Mouse (Mus musculus) neural tube, embryonic 10.5 days (tissue): Measurements from ENCODE around the gene Iqcn.

Source experiments
- DNase-seq: peaks from one replicate; pipeline ENCODE4 v3.0.0-alpha.2; 2017; ENCODE audit warnings: low spot score; ENCODE audit errors: extremely low spot score

Iqcn gene

DNA sequence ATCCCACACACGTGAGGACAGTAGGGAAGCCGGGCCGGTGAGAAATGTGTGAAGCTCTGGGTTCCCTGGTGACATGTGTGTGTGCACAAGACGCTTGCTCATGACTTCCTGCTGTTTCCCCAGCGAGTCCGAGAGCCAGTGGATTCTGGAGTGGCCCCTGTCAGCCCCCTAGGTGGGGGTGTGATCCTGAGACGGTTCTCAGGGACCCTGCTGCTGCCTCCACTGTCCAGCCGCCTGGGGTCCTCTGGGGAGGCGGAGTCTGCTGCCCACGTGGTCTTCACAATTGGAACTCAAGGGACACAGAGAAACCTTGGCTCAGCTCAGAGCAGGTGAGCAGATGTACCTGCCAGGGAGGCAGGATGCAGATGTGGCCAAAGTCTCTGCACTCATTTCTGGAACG is 23.5 kb downstream of the Iqcn start:
- DNase-seq, result no peak

DNA sequence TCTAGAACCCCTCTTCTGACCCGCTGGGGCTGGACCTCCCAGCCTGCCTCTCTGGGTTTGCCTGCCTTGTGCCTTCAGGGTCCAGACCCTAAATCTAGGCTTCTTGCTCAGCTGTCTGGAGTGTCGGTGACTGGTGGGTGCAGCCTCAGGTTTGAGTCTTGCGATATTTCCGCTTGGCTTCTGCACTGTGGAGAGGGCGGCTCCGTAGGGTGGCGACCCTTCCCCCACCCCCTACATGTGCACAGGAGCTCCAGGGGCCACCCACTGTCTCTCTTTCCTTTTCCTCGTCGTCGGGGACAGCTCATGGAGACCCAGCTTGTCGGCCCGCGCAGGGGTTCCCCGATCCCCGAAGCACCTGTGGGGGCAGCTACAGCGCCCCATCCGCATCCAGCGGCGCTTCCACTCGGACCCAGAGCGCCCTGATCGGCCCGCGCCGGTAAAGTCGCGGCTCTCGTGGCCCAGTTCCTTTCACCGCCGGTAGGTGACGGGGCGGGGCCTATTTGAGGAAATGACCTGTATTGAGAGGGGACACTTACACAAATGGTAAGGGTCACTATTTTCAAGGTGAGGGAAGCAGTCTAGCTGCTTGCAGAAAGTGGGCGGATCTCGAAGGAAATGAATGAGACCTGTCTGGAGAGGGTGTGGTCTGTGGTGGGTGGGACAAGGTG is 26.7 kb downstream of the Iqcn start:
- DNase-seq, result no peak

DNA sequence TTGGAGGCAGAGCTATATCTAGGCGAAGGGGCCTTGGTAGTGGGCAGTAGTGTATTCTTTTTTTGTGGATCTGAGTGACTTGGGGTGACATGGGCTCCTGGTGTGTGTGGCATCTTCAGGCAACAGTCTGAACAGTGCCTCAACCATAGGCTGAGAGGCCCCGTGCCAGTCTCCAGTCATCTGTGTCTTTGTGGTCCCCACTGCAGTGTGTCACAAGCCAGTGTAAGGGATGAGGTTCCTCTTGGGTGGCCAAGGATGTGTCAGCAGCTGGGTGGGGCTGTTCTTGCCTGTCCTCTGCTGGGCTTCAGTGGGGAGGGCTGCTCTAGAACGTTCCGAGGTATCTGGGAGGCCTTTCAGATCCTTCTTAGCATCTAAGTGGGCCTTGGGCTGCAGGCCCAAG is 27.7 kb downstream of the Iqcn start:
- no peak for DNase-seq

DNA sequence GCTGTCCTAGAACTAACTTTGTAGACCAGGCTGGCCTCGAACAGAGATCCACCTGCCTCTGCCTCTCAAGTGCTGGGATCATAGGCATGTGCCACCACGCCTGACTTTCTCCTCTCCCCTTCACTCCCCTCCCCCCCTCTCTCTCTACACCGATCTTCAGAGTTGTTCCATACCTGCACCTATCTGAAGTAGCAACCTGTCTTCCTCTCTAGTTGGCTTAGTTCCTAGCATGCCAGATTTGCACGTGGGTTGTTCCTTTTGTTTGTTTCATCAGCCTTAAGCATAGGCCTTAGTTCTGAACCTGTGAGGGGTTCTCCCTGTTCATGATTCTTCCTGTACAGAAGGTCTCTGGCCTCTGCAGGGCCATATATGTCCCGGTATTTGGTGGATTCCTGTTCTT is 34.4 kb downstream of the Iqcn start:
- DNase-seq, result no peak

DNA sequence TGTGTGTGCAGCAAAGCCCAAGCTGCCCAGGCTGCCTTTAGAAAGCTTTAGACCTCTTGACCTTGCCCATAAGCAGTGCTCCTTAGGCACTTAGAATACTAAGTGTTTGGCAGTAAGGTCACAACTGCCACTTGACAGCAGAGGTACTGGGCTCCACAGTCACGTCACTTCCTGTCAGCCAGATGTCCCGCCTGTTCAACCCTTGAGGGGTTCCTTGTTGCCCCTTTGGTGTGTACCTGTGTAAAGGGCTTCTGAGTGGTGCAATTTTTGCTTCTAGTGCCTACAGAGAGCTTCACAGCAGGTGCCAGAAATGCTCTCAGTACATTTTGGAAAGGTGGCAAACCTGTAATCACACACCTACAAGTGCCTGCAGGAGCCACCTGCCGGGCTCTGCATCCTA is 35.0 kb downstream of the Iqcn start:
- DNase-seq, result no peak

DNA sequence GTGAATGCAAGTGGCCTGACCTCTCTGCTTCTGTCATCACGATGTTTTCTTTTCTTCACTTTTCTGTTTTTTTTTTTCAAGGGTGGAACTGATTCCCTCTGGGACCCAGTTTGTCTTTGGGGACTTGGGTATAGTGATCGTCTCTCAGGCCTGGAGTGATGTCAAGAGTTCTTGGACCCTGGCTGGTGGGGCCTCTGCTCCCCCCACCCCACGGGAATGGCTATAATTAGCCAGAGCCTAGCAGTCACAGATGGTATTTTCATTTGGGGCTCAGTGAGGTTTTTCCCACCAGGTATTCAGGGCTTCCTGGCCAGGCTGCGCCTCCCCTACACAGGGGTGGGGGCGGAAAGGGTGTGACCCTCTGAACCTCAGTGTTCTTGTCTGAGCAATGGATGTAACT is 38.4 kb downstream of the Iqcn start:
- no peak for DNase-seq

DNA sequence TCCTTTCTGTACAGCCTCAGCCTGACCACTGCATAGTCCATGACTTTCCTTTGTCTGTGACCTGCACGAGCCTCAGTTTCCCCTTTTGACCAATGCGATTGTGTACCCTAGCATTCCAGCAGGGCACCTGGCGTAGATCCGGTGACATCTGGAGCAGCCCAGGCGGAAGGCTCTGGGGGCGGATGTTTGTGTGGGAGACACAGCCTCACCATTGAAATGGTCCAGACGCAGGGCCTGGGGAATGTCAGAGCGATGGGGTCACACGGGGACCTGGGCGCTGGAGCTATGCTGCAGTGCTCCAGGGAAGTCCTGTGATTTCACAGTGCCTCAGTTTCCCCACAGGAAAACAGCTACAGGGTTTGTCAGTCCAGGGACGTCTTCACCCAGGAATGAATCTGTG is 38.9 kb downstream of the Iqcn start:
- DNase-seq, result no peak

DNA sequence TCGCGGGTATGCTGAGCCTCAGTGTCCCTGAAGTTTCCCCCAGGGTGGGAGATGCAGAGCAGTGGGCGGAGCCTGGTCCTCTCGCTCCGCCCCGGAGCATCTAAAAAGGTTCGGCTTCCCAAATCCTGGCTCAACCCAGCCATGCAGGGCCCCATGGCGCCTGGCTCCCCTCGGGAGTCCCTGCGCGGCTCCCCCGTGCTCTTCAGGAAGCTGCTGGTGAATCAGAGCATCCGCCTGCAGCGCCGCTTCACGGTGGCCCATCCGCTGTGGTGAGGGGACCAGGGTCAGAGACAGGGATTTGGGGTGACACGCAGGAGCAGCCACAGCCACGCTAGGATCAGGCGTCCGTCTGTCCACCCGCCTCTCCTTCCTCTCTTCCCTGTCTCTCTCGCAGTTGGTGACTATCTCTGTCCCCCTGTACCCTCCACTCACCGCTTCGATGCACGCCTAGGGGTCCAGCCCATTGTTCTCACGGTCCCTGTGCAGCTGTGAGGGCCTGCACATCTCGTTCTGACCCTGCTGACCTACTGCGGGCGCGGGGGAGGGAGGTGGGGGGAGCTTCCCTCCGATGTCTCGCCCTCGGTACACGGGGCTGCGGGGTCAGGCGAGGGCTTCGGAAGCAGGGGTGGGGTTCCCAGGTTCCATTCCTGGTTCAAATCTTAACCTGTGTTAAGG is 39.9 kb downstream of the Iqcn start:
- no peak for DNase-seq

DNA sequence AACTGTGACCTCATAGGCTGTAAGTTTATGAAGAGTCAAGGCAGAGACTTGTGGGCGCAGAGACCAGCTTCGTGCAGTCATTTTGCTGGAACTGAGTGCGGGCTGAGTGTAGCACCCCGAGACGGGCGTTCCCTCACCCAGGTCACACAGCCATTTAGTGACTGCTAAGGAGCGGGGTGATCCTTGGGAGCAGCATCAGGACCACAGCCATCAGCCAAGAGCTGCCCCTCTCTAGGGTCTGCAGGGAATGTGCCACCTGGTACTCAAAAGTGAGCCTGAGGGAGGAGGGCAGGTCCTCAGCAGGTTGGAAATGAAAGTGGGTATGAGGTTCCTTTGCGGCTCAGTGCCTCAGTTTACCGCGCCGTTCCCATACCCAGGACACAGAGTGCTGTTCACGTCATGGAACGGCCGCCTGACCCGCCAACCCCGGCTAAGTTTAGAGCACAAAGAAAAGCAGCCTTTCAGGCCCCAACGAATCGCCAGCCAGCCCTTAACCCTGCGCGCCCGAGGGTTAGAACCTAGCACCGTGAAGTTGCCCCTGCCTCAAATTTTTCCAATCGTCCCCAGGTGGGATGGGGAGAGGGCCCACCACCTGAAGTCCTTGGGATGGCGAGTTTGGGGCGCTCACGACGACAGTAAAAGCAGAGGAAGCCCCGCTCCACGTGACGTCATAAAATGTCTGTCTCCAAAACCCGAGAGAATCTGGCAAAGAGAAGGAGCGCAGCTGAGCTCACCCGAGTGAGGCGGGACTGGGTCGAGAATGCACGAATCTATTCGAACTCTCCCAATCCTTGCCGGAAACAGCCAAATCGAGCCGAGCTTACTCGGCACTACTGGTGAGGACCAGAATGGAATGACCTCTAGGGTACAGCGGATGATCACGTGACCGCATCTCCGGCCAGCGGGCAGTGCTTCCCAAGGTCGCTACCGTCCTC is 40.7 kb downstream of the Iqcn start:
- peak; percentile 67 for DNase-seq

DNA sequence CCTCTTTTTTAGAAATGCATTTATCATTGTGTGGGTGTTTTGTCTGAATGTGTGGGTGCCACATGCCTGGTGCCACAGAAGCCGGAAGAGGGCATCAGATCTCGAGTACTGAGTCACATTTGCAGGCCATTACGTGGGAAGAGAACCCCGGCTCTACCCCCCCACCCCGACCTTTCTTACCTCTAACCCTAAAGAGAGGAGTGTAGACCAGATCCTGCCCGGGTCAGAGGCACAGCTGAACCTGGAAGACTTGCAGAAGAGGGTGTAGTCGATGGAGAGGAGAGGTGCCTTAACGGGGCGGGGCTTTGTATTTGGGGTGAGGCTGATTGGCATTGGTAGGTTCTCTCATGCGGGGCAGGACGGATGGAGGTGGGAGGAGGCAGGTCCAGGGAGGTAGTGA is 41.5 kb downstream of the Iqcn start:
- DNase-seq, result no peak

DNA sequence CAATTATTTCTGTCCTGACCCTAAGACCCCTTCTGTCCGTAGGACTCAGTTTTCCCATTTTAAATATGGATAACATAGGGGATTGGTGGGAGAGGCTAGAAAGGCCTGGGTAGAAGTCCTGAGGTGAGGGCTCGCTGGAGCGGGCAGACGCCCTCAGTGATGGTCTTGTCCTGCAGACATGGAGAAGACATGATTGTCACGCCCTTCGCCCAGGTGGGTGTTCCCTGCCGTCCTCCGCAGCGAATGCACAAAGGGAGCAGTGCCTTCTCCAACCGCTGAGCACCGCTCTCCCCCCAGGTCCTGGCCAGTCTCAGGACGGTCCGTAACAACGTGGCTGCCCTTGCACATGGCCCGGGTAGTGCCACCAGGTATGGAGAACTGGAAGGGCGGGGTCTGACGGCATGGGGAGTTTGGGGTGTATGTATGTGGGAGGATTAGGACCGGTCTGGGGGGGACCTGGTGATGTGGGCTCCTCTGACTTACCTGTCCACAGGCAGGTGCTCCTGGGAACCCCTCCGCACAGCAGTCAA is 42.5 kb downstream of the Iqcn start:
- no peak for DNase-seq

DNA sequence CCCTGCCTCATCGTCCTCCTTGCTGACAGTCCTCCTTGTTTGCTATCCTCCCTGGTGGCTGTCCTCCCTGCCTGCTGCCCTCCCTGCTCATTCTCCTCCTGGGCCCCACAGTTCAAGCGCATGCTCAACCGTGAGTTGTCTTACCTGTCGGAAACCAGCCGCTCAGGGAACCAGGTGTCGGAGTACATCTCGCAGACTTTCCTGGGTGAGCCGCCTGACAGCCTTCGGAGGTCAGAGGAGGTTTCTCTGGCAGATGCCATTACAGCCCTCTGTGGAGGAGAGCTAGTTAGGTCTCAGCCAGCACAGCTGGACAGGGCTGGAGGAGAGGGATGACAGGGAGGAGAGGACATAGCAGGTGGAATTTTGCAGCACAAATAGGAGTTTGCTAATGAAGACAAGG is 43.4 kb downstream of the Iqcn start:
- no peak for DNase-seq

DNA sequence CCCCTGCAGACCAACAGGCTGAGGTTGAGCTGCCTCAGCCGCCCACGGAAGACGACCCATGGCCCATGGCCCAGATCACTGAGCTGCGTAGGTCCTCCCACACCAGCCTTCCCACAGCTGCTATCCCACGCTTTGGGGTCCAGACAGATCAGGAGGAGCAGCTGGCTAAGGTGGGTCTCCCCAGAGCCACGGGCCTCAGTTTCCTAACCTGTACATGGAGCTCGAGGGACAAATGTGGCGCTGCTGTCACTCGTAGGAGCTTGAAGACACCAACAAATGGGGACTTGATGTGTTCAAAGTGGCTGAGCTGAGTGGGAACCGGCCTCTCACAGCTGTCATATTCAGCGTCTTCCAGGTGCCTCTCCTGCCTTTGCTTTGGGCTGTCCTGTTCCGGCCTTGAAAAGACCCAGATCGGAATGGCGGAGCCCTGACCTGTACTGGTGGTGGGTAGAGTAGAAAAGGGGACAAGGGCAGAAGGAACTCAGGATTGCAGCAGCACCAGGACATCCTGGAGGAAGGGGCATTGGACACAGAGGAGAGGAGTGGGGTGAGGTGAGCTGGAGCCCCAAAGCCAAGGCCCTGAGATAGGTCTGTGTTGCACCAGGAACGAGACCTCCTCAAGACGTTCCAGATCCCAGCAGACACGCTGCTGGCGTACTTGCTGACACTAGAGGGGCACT is 44.1 kb downstream of the Iqcn start:
- DNase-seq, result no peak

DNA sequence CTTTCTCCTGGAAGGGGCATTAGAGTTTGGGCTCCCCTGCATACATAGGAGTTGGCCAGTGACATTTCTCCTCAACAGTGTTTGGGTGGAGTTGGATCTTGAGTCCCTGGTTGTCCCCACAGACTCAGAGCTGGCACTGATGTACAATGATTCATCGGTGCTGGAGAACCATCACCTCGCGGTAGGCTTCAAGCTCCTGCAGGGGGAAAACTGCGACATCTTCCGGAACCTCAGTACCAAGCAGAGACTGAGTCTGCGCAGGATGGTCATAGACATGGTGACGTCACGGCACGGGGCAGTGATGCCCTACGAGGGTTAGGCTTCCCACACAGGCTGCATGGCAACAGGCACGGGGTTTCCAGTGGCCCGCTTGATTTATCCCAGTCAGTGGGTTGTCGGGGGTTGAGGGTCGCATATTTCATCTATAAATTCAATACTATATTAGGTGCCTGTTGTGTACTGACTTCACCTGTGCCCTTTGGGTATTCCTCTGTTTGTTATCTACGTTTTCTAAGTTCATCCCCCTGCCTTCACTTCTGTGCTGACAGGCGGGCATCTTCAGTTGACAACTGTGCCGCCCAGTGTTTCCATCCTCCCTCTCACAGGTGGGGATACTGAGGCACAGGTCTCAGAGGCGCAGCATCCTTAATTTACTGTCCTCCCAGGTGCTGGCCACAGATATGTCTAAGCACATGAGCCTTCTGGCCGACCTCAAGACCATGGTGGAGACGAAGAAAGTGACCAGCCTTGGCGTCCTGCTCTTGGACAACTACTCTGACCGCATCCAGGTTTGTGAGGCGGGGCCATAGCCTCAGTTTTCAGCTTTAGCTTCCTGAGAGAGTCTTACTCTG is 45.2 kb downstream of the Iqcn start:
- DNase-seq, result no peak

DNA sequence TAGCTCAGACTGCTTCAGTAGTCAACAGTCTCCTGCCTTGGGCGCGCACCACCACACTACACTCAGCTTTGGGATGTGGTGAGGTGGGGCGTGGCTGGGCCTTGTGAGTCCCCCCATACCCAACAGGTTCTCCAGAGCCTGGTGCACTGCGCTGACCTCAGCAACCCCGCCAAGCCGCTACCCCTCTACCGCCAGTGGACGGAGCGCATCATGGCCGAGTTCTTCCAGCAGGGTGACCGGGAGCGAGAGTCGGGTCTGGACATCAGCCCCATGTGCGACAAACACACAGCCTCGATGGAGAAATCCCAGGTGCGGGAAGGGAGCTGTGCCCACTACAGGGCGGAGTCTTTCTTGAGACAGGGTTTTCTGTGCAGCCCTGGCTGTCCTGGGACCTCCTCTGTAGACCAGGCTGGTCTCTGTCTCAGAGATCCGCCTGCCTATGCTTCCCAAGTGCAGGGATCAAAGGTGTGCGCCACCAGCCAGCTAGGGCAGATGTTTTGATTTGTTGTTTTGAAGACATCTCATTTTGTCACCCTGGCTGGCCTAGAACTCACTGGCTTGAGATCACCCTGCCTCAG is 45.9 kb downstream of the Iqcn start:
- DNase-seq, result no peak

DNA sequence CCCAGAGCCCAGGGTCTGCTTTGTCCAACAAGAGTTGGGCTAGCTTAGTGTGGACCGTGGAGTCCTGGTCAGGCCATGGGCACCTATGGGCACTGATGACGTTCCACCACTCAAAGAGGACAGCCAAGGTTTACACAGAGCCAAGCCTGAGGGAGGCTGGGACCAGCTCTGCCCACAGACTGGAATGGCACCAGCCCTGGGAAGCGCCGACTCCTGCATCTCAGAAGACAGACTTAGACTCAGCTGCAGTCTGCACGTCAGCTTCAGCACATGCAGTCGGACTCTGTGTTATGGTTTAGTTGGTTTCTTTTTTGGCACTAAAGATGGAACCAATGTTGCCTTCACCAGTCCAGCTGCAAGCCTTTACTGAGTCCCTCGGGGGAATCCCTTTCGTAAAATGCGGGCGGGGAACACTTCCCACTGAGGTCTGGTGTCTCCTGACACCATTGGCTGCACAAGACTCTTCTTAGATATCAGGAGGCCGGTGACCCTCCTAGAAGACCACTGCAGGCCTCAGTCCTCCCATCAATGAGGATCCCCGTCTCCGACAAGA is 46.9 kb downstream of the Iqcn start:
- DNase-seq, result no peak

DNA sequence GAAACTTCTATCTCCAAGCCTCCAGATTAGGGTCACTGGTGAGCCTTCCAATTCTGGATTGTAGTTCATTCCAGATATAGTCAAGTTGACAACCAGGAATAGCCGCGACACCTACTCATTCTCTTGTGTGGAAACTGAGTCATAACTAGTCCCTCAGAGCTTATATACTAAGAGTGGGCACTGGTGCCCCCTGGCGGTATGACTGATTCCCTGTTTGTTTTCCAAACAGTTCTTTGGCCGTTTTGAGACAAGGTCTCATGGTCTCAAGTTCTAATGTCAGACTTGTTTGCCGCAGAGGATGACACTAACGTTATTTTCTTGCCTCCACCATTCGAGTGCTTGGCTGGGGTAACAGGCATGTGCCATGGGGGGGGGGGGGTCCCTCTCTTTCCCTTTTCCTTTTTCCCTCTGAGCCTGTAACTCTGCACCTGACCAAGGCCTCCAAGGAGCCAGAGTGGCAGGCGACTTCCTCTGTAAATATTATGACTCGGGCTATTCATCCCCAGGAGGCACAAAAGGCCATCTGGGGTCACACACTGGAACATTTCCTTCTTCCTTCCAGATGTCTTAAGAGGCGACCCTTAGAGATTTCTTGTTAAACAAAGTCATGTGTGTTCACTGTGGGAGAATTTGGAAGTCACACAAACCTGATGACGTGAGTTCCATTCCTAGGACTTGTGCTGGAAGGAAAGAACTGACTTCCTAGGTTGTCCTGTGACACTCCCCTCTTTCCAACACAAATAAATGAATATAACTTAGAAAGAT is 48.9 kb downstream of the Iqcn start:
- DNase-seq, result peak; percentile 75

DNA sequence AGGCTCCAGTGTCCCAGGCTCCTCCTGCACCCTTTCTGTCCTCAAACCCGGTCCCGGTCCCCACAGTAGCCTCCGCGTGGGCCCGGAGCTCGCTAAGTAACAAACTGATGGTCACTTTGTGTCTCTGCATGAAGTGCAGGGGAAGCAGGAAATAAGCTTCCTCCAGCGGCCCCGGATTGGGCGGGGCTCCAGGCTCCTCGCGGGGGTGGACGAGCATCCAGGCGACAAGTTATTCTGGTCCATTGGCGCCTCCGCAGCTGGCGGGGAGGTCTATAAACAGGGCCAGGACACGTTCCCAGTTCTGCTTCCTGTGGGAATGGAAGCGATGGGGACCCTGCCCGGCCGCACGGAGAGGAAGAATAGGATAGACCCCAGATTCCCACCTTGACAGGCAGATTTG is 49.9 kb downstream of the Iqcn start:
- DNase-seq, result no peak
